Mouse (Mus musculus) kidney, adult 2 months (tissue): Measurements from ENCODE around the gene Bms1. TPM values are rescaled to one million over a fixed set of nuclear protein-coding genes. Genes with fewer than 3 reads are reported as not detected.
A peak's percentile ranks its signal among the peaks of the same experiment; 100 is the strongest.

Source experiments
- DNase-seq: peaks from one replicate; pipeline ENCODE4 v3.0.0; 2021
- H3K27ac ChIP-seq: fragments of 200-500 bp; 2 replicates; pipeline ENCODE4 v1.5.1; 2012; ENCODE audit warnings: low read depth, low read length, control low read depth, inconsistent platforms; ENCODE audit not compliant: insufficient read depth
- H3K27me3 ChIP-seq: fragments of 200-500 bp; replicated peaks from 2 replicates; pipeline ENCODE4 v1.6.1; 2012; ENCODE audit warnings: mild to moderate bottlenecking, moderate library complexity, low read length, inconsistent platforms; ENCODE audit not compliant: control insufficient read depth, insufficient read depth
- H3K36me3 ChIP-seq: fragments of 200-500 bp; 2 replicates; pipeline ENCODE4 v1.6.1; 2012; ENCODE audit warnings: mild to moderate bottlenecking, moderate library complexity, low read length, inconsistent platforms; ENCODE audit not compliant: control insufficient read depth, insufficient read depth
- H3K4me1 ChIP-seq: fragments of 200-500 bp; 2 replicates; pipeline ENCODE4 v1.6.1; 2011; ENCODE audit warnings: low read length; ENCODE audit not compliant: control insufficient read depth, insufficient read depth
- H3K4me3 ChIP-seq: fragments of 200-500 bp; 2 replicates; pipeline ENCODE4 v1.5.1; 2011; ENCODE audit warnings: mild to moderate bottlenecking, low read depth, low read length, control low read depth; ENCODE audit not compliant: insufficient read depth
- CTCF ChIP-seq: fragments of 200-500 bp; conservative IDR thresholded peaks from 2 replicates; pipeline ENCODE4 v1.5.1; 2011; ENCODE audit warnings: low read depth, mild to moderate bottlenecking, control low read depth, low read length, moderate library complexity, mixed read lengths; ENCODE audit not compliant: insufficient read depth, insufficient read length
- POLR2A ChIP-seq: fragments of 200-500 bp; IDR thresholded peaks from one replicate; pipeline ENCODE4 v1.6.1; 2011; ENCODE audit warnings: low read depth, low read length, control low read depth
- WGBS: fragments of 180-500 bp; shearing (Covaris S2); methylation state at CpG from one replicate; pipeline ENCODE4 v1.1.7; 2018; 5-methylcytosine and 5-hydroxymethylcytosine counted together
- polyA plus RNA-seq: library from polyadenylated mRNA; depleted of rRNA; stranded (reverse); fragments of >200 nt; gene quantifications from 2 replicates; pipeline ENCODE4 v1.2.3, GENCODE M21; 2012

Bms1 gene
- polyA plus RNA-seq, 1 experiment: 4.8 TPM

GRCm38 (mm10) chr6:118426666-118427065 is 7.4 kb upstream of the Bms1 start:
- whole genome bisulfite sequencing: 91% methylated on average over 1 of the region's 1 CpGs
- Histone ChIP-seq H3K36me3 (peaks cover 8% of the 10 kb centered on the region), H3K4me3 (no peak overlapping the region), H3K27ac (no peak overlapping the region), H3K4me1 (no peaks in the 10 kb centered on the region), H3K27me3 (no peaks in the 10 kb centered on the region)
- TF ChIP-seq CTCF (no peak), POLR2A (no peak)
- DNase-seq: no peak

GRCm38 (mm10) chr6:118410428-118410827 is 8.8 kb downstream of the Bms1 start:
- H3K27ac ChIP-seq: no peak overlapping the region
- H3K4me3 ChIP-seq: no peak overlapping the region
- WGBS: 92% methylated on average over 1 of the region's 1 CpGs
- no peaks in the 10 kb centered on the region for H3K27me3 ChIP-seq
- peaks cover 4% of the 10 kb centered on the region; the same call in 1 of the 2 replicates for H3K36me3 ChIP-seq
- no peak for DNase-seq
- TF ChIP-seq POLR2A: no peak
- TF ChIP-seq CTCF: no peak
- no peaks in the 10 kb centered on the region for H3K4me1 ChIP-seq

- DNase-seq: no peak
- no peaks in the 10 kb centered on the region for H3K4me1 ChIP-seq
- no peaks in the 10 kb centered on the region for H3K27me3 ChIP-seq
- no peak overlapping the region for H3K27ac ChIP-seq
- no peak overlapping the region for H3K4me3 ChIP-seq
- H3K36me3 ChIP-seq: peaks cover 4% of the 10 kb centered on the region; the same call in 1 of the 2 replicates
- TF ChIP-seq CTCF: no peak
- no peak for TF ChIP-seq POLR2A
- 95% methylated on average over 5 of the region's 5 CpGs for WGBS
Measured at GRCm38 (mm10) chr6:118408510-118408909, 10.8 kb downstream of the Bms1 start.

GRCm38 (mm10) chr6:118406421-118406820 is 12.9 kb downstream of the Bms1 start:
- DNase-seq: no peak
- 47% methylated on average over 4 of the region's 4 CpGs for WGBS
- Histone ChIP-seq H3K27me3 (no peaks in the 10 kb centered on the region), H3K4me3 (no peak overlapping the region), H3K27ac (no peak overlapping the region), H3K36me3 (peaks cover 1% of the 10 kb centered on the region), H3K4me1 (no peaks in the 10 kb centered on the region)
- TF ChIP-seq CTCF: no peak
- no peak for TF ChIP-seq POLR2A

GRCm38 (mm10) chr6:118390746-118391145 is 28.5 kb downstream of the Bms1 start:
- Histone ChIP-seq H3K27ac (no peak overlapping the region), H3K27me3 (no peaks in the 10 kb centered on the region), H3K4me1 (no peaks in the 10 kb centered on the region), H3K4me3 (no peak overlapping the region), H3K36me3 (peaks cover 8% of the 10 kb centered on the region)
- no peak for TF ChIP-seq POLR2A
- TF ChIP-seq CTCF: no peak
- peak; percentile 10 for DNase-seq

GRCm38 (mm10) chr6:118385962-118386361 is 33.3 kb downstream of the Bms1 start:
- no peak for TF ChIP-seq POLR2A
- no peak for TF ChIP-seq CTCF
- DNase-seq: no peak
- H3K27ac ChIP-seq: no peak overlapping the region
- no peaks in the 10 kb centered on the region for H3K4me1 ChIP-seq
- WGBS: 91% methylated on average over 3 of the region's 3 CpGs
- peaks cover 4% of the 10 kb centered on the region for H3K36me3 ChIP-seq
- no peaks in the 10 kb centered on the region for H3K27me3 ChIP-seq
- no peak overlapping the region for H3K4me3 ChIP-seq

- TF ChIP-seq POLR2A (no peak), CTCF (no peak)
- no peak overlapping the region for H3K27ac ChIP-seq
- H3K36me3 ChIP-seq: no peaks in the 10 kb centered on the region; the same call in 1 of the 2 replicates
- no peak for DNase-seq
- 77% methylated on average over 4 of the region's 4 CpGs for WGBS
- no peaks in the 10 kb centered on the region for H3K4me1 ChIP-seq
- H3K27me3 ChIP-seq: no peaks in the 10 kb centered on the region
- H3K4me3 ChIP-seq: no peak overlapping the region
Measured at GRCm38 (mm10) chr6:118381234-118381633, 38.0 kb downstream of the Bms1 start.

GRCm38 (mm10) chr6:118380630-118381029 is 38.6 kb downstream of the Bms1 start:
- DNase-seq: no peak
- Histone ChIP-seq H3K27me3 (no peaks in the 10 kb centered on the region), H3K4me1 (no peaks in the 10 kb centered on the region), H3K36me3 (no peaks in the 10 kb centered on the region; the same call in 1 of the 2 replicates), H3K4me3 (no peak overlapping the region), H3K27ac (no peak overlapping the region)
- WGBS: 52% methylated on average over 3 of the region's 3 CpGs
- no peak for TF ChIP-seq CTCF
- TF ChIP-seq POLR2A: no peak
